Mouse (Mus musculus): ENCODE measurements at regions not wholly inside any gene's neighbourhood (a gene's known extent, or its start where the extent isn't known, plus 50 kb on each side); places are given as distances from the start of the nearest gene placed in this dataset.

- TF ChIP-seq CTCF (IDR thresholded peaks at IDR 0.05; ENCODE audit: low read depth), result no peak
- TF ChIP-seq EP300 (IDR thresholded peaks at IDR 0.05; ENCODE audit: low read depth), result no peak
These were observed 308.3 kb upstream of the Chrm2 start for GRCm38 (mm10) chr6:36079559-36079958.
